8 mouse cellular contexts compared by ENCODE assay signal in the genomic region with DNA sequence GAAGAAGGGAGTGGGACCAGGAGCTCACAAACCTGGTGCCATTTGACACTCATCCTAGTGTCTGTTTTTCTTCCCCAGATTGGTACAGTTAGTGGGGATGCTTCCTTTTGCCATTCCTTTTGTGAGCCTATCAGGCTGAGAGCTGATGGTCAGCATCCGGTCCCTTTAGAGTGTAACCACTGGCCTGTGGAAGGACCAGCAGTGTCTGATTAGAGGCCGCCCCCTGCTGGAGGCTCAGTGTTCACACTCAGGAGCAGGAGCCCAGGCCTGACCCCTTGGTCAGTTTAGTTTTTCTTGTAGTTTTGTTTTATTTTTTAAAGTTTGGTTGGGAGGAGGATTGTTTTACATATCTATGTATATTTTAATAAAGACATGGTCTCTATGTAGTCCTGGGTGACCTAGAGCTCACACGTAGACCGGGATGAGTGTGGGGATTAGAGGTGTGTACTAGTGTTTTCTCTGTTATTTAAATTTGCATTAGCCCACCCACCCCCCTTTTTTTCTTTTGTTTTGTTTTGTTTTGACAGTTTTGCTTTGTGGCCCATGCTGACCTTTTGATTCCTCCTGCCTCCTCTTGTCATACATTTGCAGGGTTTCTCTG. TPM values are rescaled to one million over a fixed set of nuclear protein-coding genes. Genes with fewer than 3 reads are reported as not detected.
DNase-seq lines count a peak whose midpoint lies in the region; ATAC-seq and TF ChIP-seq lines count a peak whose summit lies in the region.

No protein-coding gene starts in this region.

- H3K4me3 ChIP-seq in gastrocnemius, adult 2 months = no peak overlapping the region

- no peaks in the 10 kb centered on the region for H3K27me3 ChIP-seq in Patski

- TF ChIP-seq CTCF in Patski (IDR thresholded peaks at IDR 0.05) = no peak
- peak; percentile 98 for TF ChIP-seq CTCF in gastrocnemius, adult 2 months (IDR thresholded peaks at IDR 0.05)

- no peak for DNase-seq in Patski (ENCODE audit: low read depth, low spot score)
- peak; percentile 91 to 93 for DNase-seq in cerebellum, postnatal 10 days
- peak; percentile 92 for DNase-seq in gastrocnemius, adult 2 months
- peak; percentile 78 for DNase-seq in induced T-regulatory cell, adult 2 months (ENCODE audit: low read depth)
- DNase-seq in left cerebral cortex, postnatal 14 days (ENCODE audit: low spot score in 2 of 2) = peak; percentile 67 to 74
- peak; percentile 62 for DNase-seq in mesoderm, embryonic 11.5 days (ENCODE audit: low read depth, low spot score)
- DNase-seq in right cerebral cortex, postnatal 36 days (ENCODE audit: low spot score in 2 of 2) = peak; percentile 42 to 46
- peak; percentile 67 to 83 for DNase-seq in urinary bladder, postnatal 36 days (ENCODE audit: low spot score in 2 of 2)

- CTCF ChIA-PET in Patski (lab: Charles Lee) = interaction anchor here (0.7 to 5.9 kb wide), 14 partner anchors 11 to 132 kb away, joined by 3 to 56 read pairs (median 6); partner anchors contain the start of genes Sae1 and Zc3h4

- POLR2A ChIA-PET in Patski (lab: Charles Lee) = interaction anchor here (0.7 to 2.6 kb wide), 3 partner anchors 17 to 27 kb away, joined by 3 to 12 read pairs (median 6); no protein-coding TSS in a partner anchor

- H3K27ac ChIP-seq in gastrocnemius, adult 2 months = no peak overlapping the region

- ATAC-seq in Patski = peak; percentile 62

- intact Hi-C loops in gastrocnemius, adult 2 months (cut with DNase I) = loop anchor here (1.0 to 10.0 kb wide), 2 partner anchors 30 to 51 kb away; no protein-coding TSS in a partner anchor
- intact Hi-C loops in left cerebral cortex, postnatal 14 days (cut with DNase I) = loop anchor here (1.0 kb wide), 1 partner anchor 30 kb away; no protein-coding TSS in a partner anchor

- in situ Hi-C loops in Patski (cut with MboI; ENCODE audit: low pct_unique_long_range_greater_than_20kb) = no loop called here

RNA-seq across cellular contexts. Expression of gene Zc3h4, which starts 25.5 kb away (rescaled TPM):
- polyA plus RNA-seq in Patski (2021) = 41.9 TPM
- 10 to 100 TPM; 29.9 to 32.0 TPM for total RNA-seq in gastrocnemius, adult 2 months (2021)
- 10 to 100 TPM; 55.1 to 55.7 TPM for total RNA-seq in left cerebral cortex, postnatal 14 days (2021)

RNA-seq across cellular contexts. Expression of gene Tmem160, which starts 26.4 kb away (rescaled TPM):
- polyA plus RNA-seq in Patski (2021) = 86.0 TPM
- total RNA-seq in gastrocnemius, adult 2 months (2021) = 10 to 100 TPM; 49.2 to 50.0 TPM
- 10 to 100 TPM; 90.4 to 90.8 TPM for total RNA-seq in left cerebral cortex, postnatal 14 days (2021)

RNA-seq across cellular contexts. Expression of gene Sae1, which starts 38.6 kb away (rescaled TPM):
- polyA plus RNA-seq in Patski (2021) = 244 TPM
- total RNA-seq in gastrocnemius, adult 2 months (2021) = 10 to 100 TPM; 21.6 to 34.8 TPM
- 100 to 1,000 TPM; 103 to 108 TPM for total RNA-seq in left cerebral cortex, postnatal 14 days (2021)

RNA-seq across cellular contexts. Expression of gene Npas1, which starts 51.3 kb away (rescaled TPM):
- polyA plus RNA-seq in Patski (2021) = 0.67 TPM
- not detected for total RNA-seq in gastrocnemius, adult 2 months (2021)
- total RNA-seq in left cerebral cortex, postnatal 14 days (2021) = 10 to 100 TPM; 13.4 to 14.8 TPM
